Mouse (Mus musculus) spleen, adult 2 months (tissue): Measurements from ENCODE around the gene Cps1. TPM values are rescaled to one million over a fixed set of nuclear protein-coding genes. Genes with fewer than 3 reads are reported as not detected.

ENCODE experiments used
- DNase-seq, 2 experiments: peaks; one replicate each; pipeline versions ENCODE4 v3.0.0 to v3.0.0-alpha.2; 2012 to 2021; ENCODE audit warnings: low spot score in 2 of 2, low read depth in 1 of 2
- H3K27ac ChIP-seq: fragments of 200-500 bp; 2 replicates; pipeline ENCODE4 v1.5.1; 2012; ENCODE audit warnings: low read length, inconsistent platforms; ENCODE audit not compliant: insufficient read depth
- H3K27me3 ChIP-seq: fragments of 200-500 bp; 2 replicates; pipeline ENCODE4 v1.6.1; 2012; ENCODE audit warnings: mild to moderate bottlenecking, moderate library complexity, low read length, inconsistent platforms; ENCODE audit not compliant: control insufficient read depth, insufficient read depth
- H3K36me3 ChIP-seq: fragments of 200-500 bp; 2 replicates; pipeline ENCODE4 v1.6.1; 2012; ENCODE audit warnings: mild to moderate bottlenecking, low read length, inconsistent platforms; ENCODE audit not compliant: control insufficient read depth, insufficient read depth
- H3K4me1 ChIP-seq: fragments of 200-500 bp; 2 replicates; pipeline ENCODE4 v1.6.1; 2011; ENCODE audit warnings: inconsistent platforms; ENCODE audit not compliant: control insufficient read depth, insufficient read depth, insufficient read length
- H3K4me3 ChIP-seq: fragments of 200-500 bp; 2 replicates; pipeline ENCODE4 v1.5.1; 2011; ENCODE audit warnings: mild to moderate bottlenecking, inconsistent platforms; ENCODE audit not compliant: insufficient read depth, insufficient read length; ENCODE audit errors: extremely low read depth
- CTCF ChIP-seq: fragments of 200-500 bp; IDR thresholded peaks from 2 replicates; pipeline ENCODE4 v1.5.1; 2011; ENCODE audit warnings: mild to moderate bottlenecking, inconsistent platforms; ENCODE audit not compliant: insufficient read depth, insufficient read length, insufficient replicate concordance; ENCODE audit errors: extremely low read depth
- POLR2A ChIP-seq: fragments of 200-500 bp; IDR thresholded peaks from 2 replicates; pipeline ENCODE4 v1.6.1; 2011; ENCODE audit warnings: low read depth, low read length, inconsistent platforms
- WGBS: fragments of 180-500 bp; shearing (Covaris S2); methylation state at CpG from one replicate; pipeline ENCODE4 v1.1.7; 2018; 5-methylcytosine and 5-hydroxymethylcytosine counted together
- polyA plus RNA-seq: library from polyadenylated mRNA; depleted of rRNA; stranded (reverse); fragments of >200 nt; gene quantifications from 2 replicates; pipeline ENCODE4 v1.2.3, GENCODE M21; 2012

Gene Cps1
- polyA plus RNA-seq, 1 experiment = 0.04 TPM

GRCm38 (mm10) chr1:67167283-67167682 lies 44.5 kb downstream of the Cps1 start:
- TF ChIP-seq CTCF (no peak), POLR2A (no peak)
- Histone ChIP-seq H3K27ac (no peak overlapping the region), H3K4me3 (no peak overlapping the region), H3K36me3 (no peaks in the 10 kb centered on the region), H3K27me3 (no peaks in the 10 kb centered on the region), H3K4me1 (no peaks in the 10 kb centered on the region)
- 83% methylated on average over 4 of the region's 4 CpGs for WGBS
- no peak for DNase-seq

GRCm38 (mm10) chr1:67181165-67181564 lies 58.3 kb downstream of the Cps1 start:
- H3K4me3 ChIP-seq = no peak overlapping the region
- no peaks in the 10 kb centered on the region for H3K4me1 ChIP-seq
- TF ChIP-seq POLR2A (no peak), CTCF (no peak)
- 12% methylated on average over 7 of the region's 7 CpGs for WGBS
- no peaks in the 10 kb centered on the region for H3K27me3 ChIP-seq
- H3K27ac ChIP-seq = no peak overlapping the region
- no peak for DNase-seq
- no peaks in the 10 kb centered on the region for H3K36me3 ChIP-seq

GRCm38 (mm10) chr1:67182201-67182600 lies 59.4 kb downstream of the Cps1 start:
- Histone ChIP-seq H3K27me3 (no peaks in the 10 kb centered on the region), H3K36me3 (no peaks in the 10 kb centered on the region)

GRCm38 (mm10) chr1:67183532-67183931 lies 60.7 kb downstream of the Cps1 start:
- 78% methylated on average over 6 of the region's 6 CpGs for WGBS
- H3K4me1 ChIP-seq = no peaks in the 10 kb centered on the region
- no peak for DNase-seq
- H3K4me3 ChIP-seq = no peak overlapping the region
- H3K27me3 ChIP-seq = no peaks in the 10 kb centered on the region
- no peak overlapping the region for H3K27ac ChIP-seq
- H3K36me3 ChIP-seq = no peaks in the 10 kb centered on the region
- TF ChIP-seq CTCF = no peak

More at GRCm38 (mm10) chr1:67182201-67182600, 59.4 kb downstream of the Cps1 start:
- H3K4me3 ChIP-seq = no peak overlapping the region
- H3K27ac ChIP-seq = no peak overlapping the region
- TF ChIP-seq POLR2A (no peak), CTCF (no peak)
- 90% methylated on average over 7 of the region's 7 CpGs for WGBS
- no peaks in the 10 kb centered on the region for H3K4me1 ChIP-seq
- no peak for DNase-seq

- Histone ChIP-seq H3K4me3 (no peak overlapping the region), H3K27ac (no peak overlapping the region), H3K4me1 (no peaks in the 10 kb centered on the region), H3K36me3 (no peaks in the 10 kb centered on the region), H3K27me3 (no peaks in the 10 kb centered on the region)
- DNase-seq = no peak
- WGBS = 83% methylated on average over 3 of the region's 3 CpGs
- TF ChIP-seq POLR2A = no peak
- no peak for TF ChIP-seq CTCF
Observed at GRCm38 (mm10) chr1:67184134-67184533, 61.3 kb downstream of the Cps1 start.

GRCm38 (mm10) chr1:67197335-67197734 lies 74.5 kb downstream of the Cps1 start:
- Histone ChIP-seq H3K36me3 (no peaks in the 10 kb centered on the region), H3K4me1 (no peaks in the 10 kb centered on the region), H3K4me3 (no peak overlapping the region), H3K27me3 (no peaks in the 10 kb centered on the region), H3K27ac (no peak overlapping the region)
- 89% methylated on average over 2 of the region's 2 CpGs for WGBS
- no peak for DNase-seq
- TF ChIP-seq POLR2A = no peak
- no peak for TF ChIP-seq CTCF

GRCm38 (mm10) chr1:67218339-67218944 lies 95.6 kb downstream of the Cps1 start:
- TF ChIP-seq POLR2A (no peak), CTCF (no peak)
- 59% methylated on average over 2 of the region's 2 CpGs for WGBS
- Histone ChIP-seq H3K36me3 (no peaks in the 10 kb centered on the region), H3K4me1 (no peaks in the 10 kb centered on the region), H3K4me3 (no peak overlapping the region), H3K27ac (no peak overlapping the region), H3K27me3 (no peaks in the 10 kb centered on the region)
- DNase-seq = no peak
